Mouse (Mus musculus) liver, postnatal 0 days (tissue): ENCODE data around the gene Ubash3a.

Experiments
- CTCF ChIP-seq: sonication (generic); IDR thresholded peaks from 2 replicates; pipeline ENCODE4 v1.5.1; 2016; ENCODE audit warnings: antibody characterized with exemption, low read depth
- EP300 ChIP-seq: IDR thresholded peaks from 2 replicates; pipeline ENCODE4 v1.6.1; 2016; ENCODE audit warnings: antibody characterized with exemption, low read depth, mild to moderate bottlenecking

GRCm38 (mm10) chr17:31273631-31274030, 66.0 kb downstream of the Ubash3a start:
- TF ChIP-seq CTCF (no peak), EP300 (no peak)
